Mouse (Mus musculus) kidney, embryonic 15.5 days (tissue): ENCODE measurements around the gene Zranb2. TPM values are rescaled to one million over a fixed set of nuclear protein-coding genes. Genes with fewer than 3 reads are reported as not detected.

Experiments used
- ATAC-seq: fragments of 200-750 bp; cut with Nextera tagmentation; replicated peaks from 2 replicates; pipeline ENCODE4 v1.8.0; 2017; ENCODE audit warnings: moderate TSS enrichment; ENCODE audit not compliant: low FRiP score
- H3K27ac ChIP-seq: fragments of 300-500 bp; sonication (generic); 2 replicates; pipeline ENCODE4 v1.5.1; 2015; ENCODE audit warnings: mild to moderate bottlenecking, inconsistent platforms
- H3K27me3 ChIP-seq: fragments of 300-500 bp; sonication (generic); 2 replicates; pipeline ENCODE4 v1.6.1; 2015; ENCODE audit warnings: inconsistent platforms
- H3K36me3 ChIP-seq: fragments of 300-500 bp; sonication (generic); 2 replicates; pipeline ENCODE4 v1.6.1; 2015; ENCODE audit warnings: inconsistent platforms
- H3K4me1 ChIP-seq: fragments of 300-500 bp; sonication (generic); 2 replicates; pipeline ENCODE4 v1.6.1; 2015; ENCODE audit warnings: inconsistent platforms
- H3K4me2 ChIP-seq: fragments of 300-500 bp; sonication (generic); 2 replicates; pipeline ENCODE4 v1.6.1; 2015; ENCODE audit warnings: moderate library complexity, mild to moderate bottlenecking, inconsistent platforms
- H3K4me3 ChIP-seq: fragments of 300-500 bp; sonication (generic); replicated peaks from 2 replicates; pipeline ENCODE4 v1.5.1; 2015; ENCODE audit warnings: mild to moderate bottlenecking, inconsistent platforms
- H3K9ac ChIP-seq: fragments of 300-500 bp; sonication (generic); 2 replicates; pipeline ENCODE4 v1.6.1; 2015; ENCODE audit warnings: mild to moderate bottlenecking, inconsistent platforms
- H3K9me3 ChIP-seq: fragments of 300-500 bp; sonication (generic); replicated peaks from 2 replicates; pipeline ENCODE4 v1.6.1; 2016; ENCODE audit warnings: inconsistent platforms
- WGBS: fragments of 180-500 bp; shearing (Covaris S2); methylation state at CpG from one replicate; pipeline ENCODE4 v1.1.7; 2015; ENCODE audit warnings: mixed read lengths; 5-methylcytosine and 5-hydroxymethylcytosine counted together
- polyA plus RNA-seq: library from polyadenylated mRNA; unstranded; fragments of >200 nt; fragmentation: Nextera tagmentation; extraction: Ambion mirVana; gene quantifications from 2 replicates; pipeline ENCODE4 v1.2.1, GENCODE M21; 2015

Gene Zranb2
- 99.5 and 107 TPM in 2 replicates for polyA plus RNA-seq

DNA sequence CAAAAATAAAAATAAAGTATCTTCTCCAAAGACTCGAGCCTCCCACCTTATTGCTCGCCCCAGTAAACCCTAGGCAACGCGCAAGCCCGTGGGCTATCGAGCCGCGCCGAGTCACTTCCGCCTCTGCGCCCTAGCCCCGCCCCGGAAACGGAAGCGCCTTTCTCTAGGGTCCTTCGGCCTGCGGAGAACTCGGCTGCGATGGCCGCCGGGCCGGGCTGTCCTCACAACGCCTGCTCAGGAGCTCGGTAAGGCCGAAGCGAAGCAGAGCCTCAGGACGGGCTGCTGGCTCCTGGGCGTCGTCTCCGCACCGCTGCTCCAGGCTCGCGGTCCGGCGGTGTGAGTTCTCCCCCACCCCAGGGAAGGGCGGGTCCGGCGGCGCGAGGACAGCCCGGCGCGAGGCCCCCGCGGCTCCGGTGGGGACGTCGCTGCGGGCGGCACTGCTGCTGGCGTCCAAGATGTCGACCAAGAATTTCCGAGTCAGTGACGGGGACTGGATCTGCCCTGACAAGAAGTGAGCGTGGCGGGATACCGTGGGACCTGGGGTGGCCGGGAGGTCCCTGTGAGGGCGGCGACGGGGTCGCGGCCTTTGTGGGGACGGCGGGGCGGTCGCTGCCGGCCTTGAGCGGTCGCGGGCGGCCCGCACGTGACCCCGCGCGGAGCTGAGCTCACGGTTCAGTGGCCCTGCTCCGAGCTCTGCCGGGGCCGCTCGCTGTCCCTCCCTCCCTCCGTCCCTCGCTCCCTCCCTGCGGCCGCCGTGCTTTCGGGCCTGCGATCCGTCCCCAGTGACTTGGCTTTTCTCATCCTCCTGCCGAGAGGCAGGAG lies at the start of gene Zranb2:
Gene Zranb2, plus strand, starts transcription at position 197 of the 822 bp plus-strand sequence.
- WGBS: under 1% methylated on average over 91 of the region's 91 CpGs
- peaks cover 22% of the 10 kb centered on the region for H3K36me3 ChIP-seq
- H3K9me3 ChIP-seq: 0 out of 2 replicates have a peak, but pooled peaks cover 4% of the 10 kb centered on the region
- peak; percentile 96 for ATAC-seq
- peak within 1 kb of the TSS; percentile 97 for H3K27ac ChIP-seq
- peak within 1 kb of the TSS; percentile 88 for H3K9ac ChIP-seq
- H3K27me3 ChIP-seq: peaks cover 35% of the 10 kb centered on the region
- peak within 1 kb of the TSS; percentile 85 for H3K4me3 ChIP-seq
- H3K4me2 ChIP-seq: peak within 1 kb of the TSS; percentile 60
- peaks cover 5% of the 10 kb centered on the region; the same call in 1 of the 2 replicates for H3K4me1 ChIP-seq

DNA sequence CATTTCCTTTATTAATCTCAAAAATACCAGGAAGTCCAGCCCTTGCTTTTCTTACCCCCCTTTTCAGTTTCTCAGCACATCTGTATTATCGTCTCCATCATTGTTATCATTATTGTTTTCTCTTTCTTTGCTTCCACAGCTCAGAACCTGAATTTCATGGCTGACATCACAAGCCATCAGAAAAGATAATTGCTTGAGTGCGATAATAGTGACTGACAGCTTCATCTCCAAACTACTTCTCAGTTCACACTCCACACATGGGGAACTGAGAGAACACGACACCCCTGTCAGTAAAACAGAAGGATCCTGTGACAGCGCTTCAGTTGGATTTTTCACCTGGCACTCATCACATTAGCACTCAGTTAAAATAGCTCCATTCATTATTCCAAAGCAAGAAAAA lies 41.9 kb upstream of the Zranb2 start:
- no peak overlapping the region for H3K27ac ChIP-seq
- WGBS: 50% methylated on average over 4 of the region's 4 CpGs

DNA sequence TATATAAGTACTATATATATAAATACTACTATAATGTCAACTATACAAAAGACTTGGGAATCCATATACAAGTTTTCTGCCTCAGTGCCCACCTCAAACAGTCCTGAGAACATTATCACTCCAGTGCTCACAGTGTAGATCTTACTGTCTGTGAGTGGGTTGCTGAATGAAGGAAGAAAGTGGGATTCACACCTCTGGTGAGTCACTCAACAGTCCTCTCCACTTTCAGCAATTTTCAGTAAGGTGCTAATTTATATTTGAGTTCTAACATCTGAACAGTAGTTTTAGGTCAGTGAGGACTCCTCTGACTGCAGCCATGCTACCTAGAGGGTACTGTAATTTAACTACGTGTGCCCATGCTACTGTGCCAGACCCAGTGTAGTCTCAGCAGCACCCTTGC lies 31.7 kb upstream of the Zranb2 start:
- no peaks in the 10 kb centered on the region for H3K27me3 ChIP-seq
- no peak overlapping the region for H3K9ac ChIP-seq
- H3K36me3 ChIP-seq: no peaks in the 10 kb centered on the region
- no peak overlapping the region for H3K4me3 ChIP-seq
- 76% methylated on average over 1 of the region's 1 CpGs for WGBS
- no peak overlapping the region for H3K4me2 ChIP-seq
- H3K27ac ChIP-seq: no peak overlapping the region
- ATAC-seq: no peak
- no peaks in the 10 kb centered on the region for H3K4me1 ChIP-seq
- H3K9me3 ChIP-seq: no peaks in the 10 kb centered on the region

More for the DNA sequence above, 41.9 kb upstream of the Zranb2 start:
- H3K4me3 ChIP-seq: no peak overlapping the region
- no peaks in the 10 kb centered on the region for H3K27me3 ChIP-seq
- H3K4me2 ChIP-seq: no peak overlapping the region
- H3K9me3 ChIP-seq: no peaks in the 10 kb centered on the region
- ATAC-seq: no peak
- H3K36me3 ChIP-seq: no peaks in the 10 kb centered on the region
- no peak overlapping the region for H3K9ac ChIP-seq
- no peaks in the 10 kb centered on the region for H3K4me1 ChIP-seq

DNA sequence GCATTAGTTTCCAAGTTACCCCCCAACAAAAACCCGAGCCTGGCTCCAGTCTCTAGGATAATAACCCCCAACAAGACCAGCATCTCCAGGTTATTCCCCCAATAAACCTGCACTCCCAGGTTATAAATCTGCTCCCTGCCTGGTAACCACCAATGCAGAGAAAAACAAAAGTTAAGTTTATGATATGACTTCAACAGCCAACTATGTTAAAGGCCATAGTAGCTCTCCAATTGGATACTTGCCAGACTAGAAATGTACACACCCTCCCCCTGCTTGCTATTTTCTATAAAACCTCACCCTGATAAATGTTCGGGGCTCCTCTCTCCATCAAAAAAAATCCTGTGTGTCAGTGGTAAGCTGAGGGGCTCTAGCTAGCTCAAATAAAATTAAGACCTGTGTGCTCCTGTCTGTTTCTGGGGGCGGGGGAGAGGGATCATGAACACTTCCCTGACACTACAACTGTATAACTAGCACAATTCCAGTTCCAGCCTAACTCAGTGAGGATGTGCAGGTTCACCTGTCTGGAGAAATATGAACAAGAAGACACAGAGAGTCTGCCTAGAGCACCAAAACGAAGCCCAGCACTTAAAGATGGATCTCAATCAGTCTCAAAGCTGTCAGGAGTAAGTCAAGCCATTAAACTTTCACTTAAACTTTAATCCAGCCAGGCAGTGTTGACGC lies 19.7 kb upstream of the Zranb2 start:
- Histone ChIP-seq H3K9ac (no peak overlapping the region), H3K9me3 (no peaks in the 10 kb centered on the region), H3K4me3 (no peak overlapping the region), H3K36me3 (no peaks in the 10 kb centered on the region), H3K4me2 (no peak overlapping the region), H3K27ac (no peak overlapping the region), H3K4me1 (0 out of 2 replicates have a peak, but pooled peaks cover 3% of the 10 kb centered on the region), H3K27me3 (no peaks in the 10 kb centered on the region)
- no peak for ATAC-seq
- WGBS: 45% methylated on average over 5 of the region's 5 CpGs

DNA sequence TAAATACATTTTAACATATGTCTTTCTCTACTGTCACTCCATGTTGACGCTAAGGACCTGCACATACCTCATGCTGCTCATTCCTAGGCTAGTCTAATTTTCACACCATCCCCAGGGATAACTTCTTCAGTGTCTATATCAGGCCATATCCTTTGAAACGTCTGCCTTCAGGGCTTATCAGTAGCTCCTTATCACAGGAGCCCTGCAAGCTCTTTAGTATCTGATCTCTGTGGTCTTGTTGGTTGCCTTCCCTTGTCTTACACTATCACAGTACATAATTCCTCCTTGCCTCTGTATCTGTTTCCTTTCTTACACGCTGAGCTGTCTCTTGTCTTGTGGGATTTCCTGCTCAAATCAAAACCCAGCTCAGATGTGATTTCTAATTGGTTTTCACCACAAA lies 17.5 kb upstream of the Zranb2 start:
- Histone ChIP-seq H3K4me3 (no peak overlapping the region), H3K4me1 (0 out of 2 replicates have a peak, but pooled peaks cover 3% of the 10 kb centered on the region), H3K36me3 (no peaks in the 10 kb centered on the region), H3K27ac (no peak overlapping the region), H3K9ac (no peak overlapping the region), H3K9me3 (no peaks in the 10 kb centered on the region), H3K27me3 (0 out of 2 replicates have a peak, but pooled peaks cover 4% of the 10 kb centered on the region), H3K4me2 (no peak overlapping the region)
- no peak for ATAC-seq
- 65% methylated on average over 3 of the region's 3 CpGs for WGBS

DNA sequence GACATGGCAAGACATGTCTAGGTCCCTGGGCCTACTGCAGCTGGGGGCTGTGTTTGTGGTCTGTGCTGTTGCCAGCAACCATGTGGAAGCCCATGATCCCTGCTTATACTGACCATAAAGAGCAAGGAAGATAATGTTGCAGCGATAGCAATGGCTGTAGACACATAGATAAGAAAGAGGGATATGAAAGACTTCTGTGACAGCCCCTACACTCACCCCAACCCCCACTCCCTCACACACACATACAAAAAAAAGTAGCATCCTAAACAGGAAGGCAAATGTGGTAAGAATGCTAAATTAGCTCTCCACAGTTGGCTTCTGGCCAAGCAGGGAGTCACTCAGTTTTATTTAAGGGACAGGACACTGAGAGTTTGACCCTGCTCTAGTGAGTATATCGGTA lies 16.0 kb upstream of the Zranb2 start:
- Histone ChIP-seq H3K9me3 (no peaks in the 10 kb centered on the region), H3K9ac (no peak overlapping the region), H3K4me1 (0 out of 2 replicates have a peak, but pooled peaks cover 3% of the 10 kb centered on the region), H3K4me3 (no peak overlapping the region), H3K36me3 (no peaks in the 10 kb centered on the region), H3K27ac (no peak overlapping the region), H3K27me3 (peaks cover 9% of the 10 kb centered on the region; the same call in 1 of the 2 replicates), H3K4me2 (no peak overlapping the region)
- ATAC-seq: no peak; the same call in 1 of the 2 replicates
- 55% methylated on average over 2 of the region's 2 CpGs for WGBS

DNA sequence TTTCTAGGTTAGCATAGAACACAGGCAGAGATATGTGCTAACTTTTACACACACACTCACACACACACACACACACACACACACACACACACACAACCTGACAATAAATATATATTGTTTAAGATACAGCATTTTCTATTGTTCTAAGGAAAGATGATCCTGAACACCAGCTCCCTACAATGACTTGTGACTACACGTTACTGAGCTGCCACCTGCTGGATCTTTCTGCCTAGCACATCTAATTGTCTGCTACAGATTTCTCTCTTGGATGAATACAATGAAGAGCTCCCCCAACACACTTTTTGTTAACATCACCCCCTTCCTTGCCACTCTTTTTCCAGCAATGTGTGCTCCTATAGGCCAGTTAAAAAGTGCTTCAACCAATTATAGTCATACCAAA lies 13.5 kb upstream of the Zranb2 start:
- Histone ChIP-seq H3K27me3 (peaks cover 9% of the 10 kb centered on the region; the same call in 1 of the 2 replicates), H3K9me3 (no peaks in the 10 kb centered on the region), H3K4me1 (no peaks in the 10 kb centered on the region), H3K4me2 (no peak overlapping the region), H3K36me3 (no peaks in the 10 kb centered on the region), H3K9ac (no peak overlapping the region), H3K27ac (no peak overlapping the region), H3K4me3 (no peak overlapping the region)
- 3% methylated on average over 1 of the region's 1 CpGs for WGBS
- ATAC-seq: 0 out of 2 replicates have a peak, but pooled peaks have one; percentile 22

DNA sequence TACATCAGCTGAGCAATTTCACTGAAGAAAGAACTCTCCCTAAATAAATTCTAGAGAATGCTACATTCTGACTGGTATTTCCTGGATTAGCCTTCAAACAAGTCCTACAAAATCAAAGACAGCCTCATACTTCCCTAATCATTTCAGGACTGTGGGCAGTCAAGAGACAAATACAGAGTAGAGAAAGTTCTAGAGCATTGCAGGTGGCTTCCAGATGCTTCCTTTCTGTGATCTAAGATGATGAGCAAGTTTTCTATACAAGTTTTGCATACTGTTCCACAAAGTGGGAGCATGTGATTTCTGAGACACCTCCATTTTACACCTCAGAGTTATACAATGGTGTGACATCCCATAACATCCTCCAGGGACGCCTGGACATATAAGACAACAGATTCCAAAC lies 10.1 kb upstream of the Zranb2 start:
- no peaks in the 10 kb centered on the region for H3K36me3 ChIP-seq
- no peak overlapping the region for H3K27ac ChIP-seq
- H3K9me3 ChIP-seq: no peaks in the 10 kb centered on the region
- WGBS: 47% methylated on average over 1 of the region's 1 CpGs
- H3K9ac ChIP-seq: no peak overlapping the region
- H3K27me3 ChIP-seq: peaks cover 21% of the 10 kb centered on the region
- no peak overlapping the region for H3K4me2 ChIP-seq
- H3K4me3 ChIP-seq: no peak overlapping the region
- ATAC-seq: no peak
- H3K4me1 ChIP-seq: no peaks in the 10 kb centered on the region

DNA sequence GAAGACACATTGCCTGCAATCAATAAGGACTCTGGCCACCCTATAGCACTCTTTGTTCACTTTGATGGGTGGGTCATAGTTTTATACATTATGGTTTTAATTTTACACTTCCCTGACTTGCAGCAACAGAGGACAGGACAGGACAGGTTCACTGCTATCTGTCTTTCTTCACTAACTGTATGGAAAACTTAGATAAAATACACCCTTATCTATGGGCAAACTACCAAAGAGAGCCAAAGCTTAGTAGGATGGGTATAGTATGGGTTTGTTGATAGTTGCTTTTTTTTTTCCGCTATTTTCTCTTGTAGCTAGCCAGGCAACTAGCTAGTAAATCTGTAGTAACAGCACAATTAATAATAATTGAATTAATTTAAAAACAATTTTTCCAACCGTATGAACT lies 2.4 kb upstream of the Zranb2 start:
- H3K27me3 ChIP-seq: peaks cover 47% of the 10 kb centered on the region
- H3K27ac ChIP-seq: no peak overlapping the region
- no peak overlapping the region for H3K4me2 ChIP-seq
- no peak overlapping the region for H3K9ac ChIP-seq
- H3K36me3 ChIP-seq: peaks cover 6% of the 10 kb centered on the region; the same call in 1 of the 2 replicates
- 0 out of 2 replicates have a peak, but pooled peaks cover 4% of the 10 kb centered on the region for H3K9me3 ChIP-seq
- 71% methylated on average over 2 of the region's 2 CpGs for WGBS
- H3K4me1 ChIP-seq: peaks cover 5% of the 10 kb centered on the region; the same call in 1 of the 2 replicates
- no peak for ATAC-seq
- H3K4me3 ChIP-seq: no peak overlapping the region

DNA sequence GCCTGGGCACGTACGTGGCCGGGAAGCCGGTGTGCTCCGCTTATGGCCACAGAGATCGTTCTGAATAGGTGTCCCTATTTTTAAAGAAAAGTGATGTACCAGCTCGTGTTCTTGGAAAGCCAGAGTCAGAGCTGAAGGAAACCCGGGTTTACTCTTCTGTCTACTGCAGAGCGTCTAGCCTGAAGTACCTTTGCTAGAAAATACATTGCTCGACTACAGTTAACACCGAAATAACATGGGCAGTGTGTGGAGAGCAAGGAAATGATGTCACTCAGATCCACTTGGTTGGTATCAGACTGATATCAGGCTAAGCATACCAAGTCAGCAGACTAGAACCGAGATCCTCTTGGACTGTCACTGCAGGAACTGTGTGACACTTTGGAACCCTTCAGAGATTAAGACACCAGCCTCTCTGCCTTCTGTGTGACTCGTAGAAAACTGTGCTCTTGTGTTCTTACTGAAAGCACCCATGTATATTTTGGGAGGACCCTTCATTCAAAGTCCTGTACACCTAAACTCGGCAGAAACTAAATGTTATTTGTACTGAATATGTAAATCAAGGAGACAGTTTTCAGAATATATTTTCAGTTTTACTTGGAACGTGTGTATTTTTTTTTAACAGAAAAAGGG lies 941 bp downstream of the Zranb2 start:
- peaks cover 28% of the 10 kb centered on the region for H3K27me3 ChIP-seq
- peak; percentile 49 for ATAC-seq
- peak overlapping the region; percentile 88 for H3K9ac ChIP-seq
- peak overlapping the region; percentile 85 for H3K4me3 ChIP-seq
- H3K4me1 ChIP-seq: peaks cover 5% of the 10 kb centered on the region; the same call in 1 of the 2 replicates
- H3K27ac ChIP-seq: peak overlapping the region; percentile 97
- WGBS: 3% methylated on average over 15 of the region's 15 CpGs
- peaks cover 29% of the 10 kb centered on the region for H3K36me3 ChIP-seq
- peak overlapping the region; percentile 60 for H3K4me2 ChIP-seq
- H3K9me3 ChIP-seq: 0 out of 2 replicates have a peak, but pooled peaks cover 4% of the 10 kb centered on the region

DNA sequence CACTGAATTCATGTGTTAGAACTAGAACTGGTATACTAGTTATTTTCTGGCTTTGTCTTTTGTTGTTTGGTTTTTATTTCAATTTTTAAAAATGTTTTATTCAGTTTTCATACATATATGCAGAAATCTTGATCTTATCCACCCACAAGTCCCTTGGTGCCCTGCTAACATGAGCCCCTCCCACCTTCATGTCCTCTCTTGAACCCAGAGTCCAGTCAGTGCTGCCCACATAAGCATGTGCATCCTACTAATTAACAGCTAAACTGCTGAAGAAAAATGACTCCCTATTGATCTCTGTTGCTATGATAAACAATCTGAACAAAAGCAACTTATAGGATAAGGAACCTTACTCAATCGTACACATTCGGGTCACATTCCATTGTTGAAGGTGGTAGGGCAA lies 15.4 kb downstream of the Zranb2 start:
- ATAC-seq: no peak
- 94% methylated on average over 2 of the region's 2 CpGs for WGBS
- no peak overlapping the region for H3K4me2 ChIP-seq
- H3K9ac ChIP-seq: no peak overlapping the region
- H3K27ac ChIP-seq: no peak overlapping the region
- H3K9me3 ChIP-seq: no peaks in the 10 kb centered on the region
- no peak overlapping the region for H3K4me3 ChIP-seq
- H3K27me3 ChIP-seq: no peaks in the 10 kb centered on the region
- peaks cover 54% of the 10 kb centered on the region for H3K36me3 ChIP-seq
- H3K4me1 ChIP-seq: no peaks in the 10 kb centered on the region
